Mouse (Mus musculus) CH12F3 (cell line): ENCODE measurements around the gene Lalba.
"Not testable (repeated sequence)": the region's sequence is repeated elsewhere in the genome, so short reads cannot be mapped to it uniquely, and the experiment has no call there.

Source experiments
- in situ Hi-C: fragments of 300-500 bp; cut with MboI; formaldehyde crosslinking; loops from 2 replicates; pipeline ENCODE4 v1.14.3; 2020; ENCODE audit warnings: low sequenced_read_pairs

The Lalba gene

DNA sequence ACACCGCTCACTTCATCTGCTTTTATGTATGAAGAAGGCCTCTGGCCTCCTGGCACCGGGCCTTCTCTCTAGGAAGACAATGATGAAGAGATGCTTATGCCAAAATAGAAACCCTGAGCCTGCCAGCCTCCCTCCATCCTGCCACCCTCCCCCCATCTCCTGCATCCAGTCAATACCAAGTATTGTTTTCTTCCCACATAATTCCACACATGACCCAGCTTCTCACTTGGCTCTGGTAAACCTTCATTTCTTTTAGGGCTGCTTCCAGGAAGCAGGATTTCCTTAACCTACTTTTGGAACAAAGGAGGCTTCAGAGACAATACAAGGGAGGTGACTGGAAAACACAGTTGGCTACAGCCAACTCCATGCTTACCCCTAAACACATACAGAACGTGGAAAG is at the start of gene Lalba:
TSS of gene Lalba (minus strand) at position 21 of the 400 bp plus-strand sequence.
- in situ Hi-C loops, result no loop called here

DNA sequence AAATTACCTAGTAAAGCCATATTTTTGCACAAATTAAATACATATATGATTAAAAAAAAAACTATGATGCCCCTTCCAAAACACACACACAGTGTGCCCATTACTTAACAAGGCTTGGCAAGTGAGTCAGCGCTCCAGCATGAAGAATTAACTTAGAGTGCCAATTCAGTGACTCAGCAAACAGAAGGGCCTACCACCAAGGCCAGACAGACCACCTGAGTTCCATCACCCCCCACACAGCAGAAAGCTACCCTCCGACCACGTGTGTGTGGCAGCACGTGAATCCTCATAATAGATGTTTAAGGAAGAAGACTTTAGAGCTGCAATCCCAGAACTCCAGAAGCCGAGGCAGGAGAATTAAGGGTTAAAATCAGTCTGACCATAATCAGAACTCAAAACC is 49.8 kb upstream of the Lalba start:
- in situ Hi-C loops, result no loop called here

DNA sequence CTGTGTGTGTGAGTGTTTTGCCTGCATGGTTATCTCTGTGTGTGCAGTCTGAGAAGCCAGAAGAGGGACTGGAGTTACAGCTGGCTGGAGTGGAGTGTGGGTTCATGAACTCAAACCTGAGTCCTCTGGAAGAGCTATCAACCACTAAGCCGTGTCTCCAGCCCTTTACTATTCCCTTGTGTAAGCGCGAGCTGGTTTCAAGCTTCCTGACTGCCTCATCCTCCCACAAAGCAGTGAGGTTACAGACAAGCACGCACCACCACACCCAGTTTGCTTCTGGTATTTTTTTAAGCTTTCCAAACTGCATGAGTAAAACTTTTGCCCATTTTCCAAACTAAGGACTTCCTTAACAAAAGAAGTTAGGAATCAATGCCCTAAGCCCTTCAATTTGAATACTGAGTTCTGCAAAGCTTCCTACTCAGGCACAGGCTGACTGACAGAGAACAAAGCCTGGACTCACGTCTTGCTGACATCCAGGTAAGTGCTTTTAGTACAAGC is 45.6 kb upstream of the Lalba start:
- in situ Hi-C loops, result no loop called here

DNA sequence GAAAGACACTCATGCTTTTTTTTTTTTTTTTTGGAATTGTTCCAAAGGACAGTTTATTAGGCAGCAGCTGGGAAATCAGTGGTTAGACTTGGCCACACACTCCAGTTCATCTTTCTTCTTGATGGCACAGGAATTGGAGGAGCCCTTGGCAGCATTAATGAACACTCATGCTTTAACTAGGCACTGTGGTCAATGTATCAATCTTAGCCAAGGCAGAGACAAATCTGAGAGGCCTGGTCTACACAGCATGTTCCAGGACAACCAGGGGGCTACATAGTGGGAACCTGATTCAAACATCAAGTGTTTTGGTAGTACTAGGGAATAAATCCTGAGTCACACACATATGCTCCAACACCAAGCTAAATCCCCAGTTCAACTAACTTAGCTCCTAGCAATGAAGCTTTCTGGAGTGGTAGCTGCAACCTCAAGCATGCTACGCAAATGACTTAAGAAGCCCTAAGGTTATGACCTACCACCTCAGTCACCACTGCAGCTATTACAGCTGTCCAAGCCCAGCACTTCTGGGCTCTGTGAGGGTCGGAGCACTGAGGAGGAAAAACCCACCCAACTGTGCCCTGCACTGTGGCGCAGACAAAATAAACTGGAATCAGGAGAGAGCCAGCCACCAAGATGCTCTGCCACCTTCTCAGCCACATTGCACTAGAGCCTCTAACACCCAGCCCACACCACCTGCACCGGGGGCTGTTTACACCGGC is 44.7 kb upstream of the Lalba start:
- in situ Hi-C loops, result no loop called here

DNA sequence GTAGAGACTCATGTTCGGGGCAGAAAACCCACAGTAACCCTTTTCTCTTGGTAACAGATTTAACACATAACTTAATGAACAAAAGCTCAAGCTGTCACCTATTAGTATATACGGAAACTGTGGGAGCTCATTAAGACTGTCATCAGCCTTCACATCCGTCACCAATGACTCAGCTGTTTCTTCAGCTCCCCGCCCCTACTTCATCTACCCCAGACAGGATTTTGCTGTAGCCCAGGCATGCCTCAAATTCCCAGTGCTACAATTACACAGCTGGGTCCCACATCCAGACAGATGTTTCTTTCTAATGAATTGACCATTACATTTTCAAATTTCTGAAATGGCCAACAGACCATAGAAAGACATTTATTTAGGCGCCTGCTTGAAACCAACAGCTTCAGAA is 43.5 kb upstream of the Lalba start:
- in situ Hi-C loops, result no loop called here

DNA sequence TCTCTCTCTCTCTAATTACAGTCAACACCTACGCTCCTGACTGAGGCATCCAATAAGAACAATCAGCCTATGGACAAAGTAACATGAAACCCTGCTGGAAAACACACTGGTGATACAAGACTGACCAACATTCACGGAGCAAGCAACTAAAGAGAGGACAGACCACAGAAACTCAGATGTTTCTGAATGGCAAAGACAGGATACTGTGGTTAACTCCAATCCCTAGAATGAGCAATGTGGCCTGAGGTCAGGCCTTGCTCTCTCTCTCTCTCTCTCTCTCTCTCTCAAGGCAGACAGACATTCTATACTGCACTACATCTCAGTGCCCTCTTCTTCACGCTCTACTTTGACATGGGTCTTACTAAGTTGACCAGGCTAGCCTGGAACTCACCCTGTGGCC is 38.7 kb upstream of the Lalba start:
- in situ Hi-C loops, result no loop called here

- in situ Hi-C loops, result no loop called here
Observed at GRCm38 (mm10) chr15:98517380-98518355, 35.1 kb upstream of the Lalba start.

DNA sequence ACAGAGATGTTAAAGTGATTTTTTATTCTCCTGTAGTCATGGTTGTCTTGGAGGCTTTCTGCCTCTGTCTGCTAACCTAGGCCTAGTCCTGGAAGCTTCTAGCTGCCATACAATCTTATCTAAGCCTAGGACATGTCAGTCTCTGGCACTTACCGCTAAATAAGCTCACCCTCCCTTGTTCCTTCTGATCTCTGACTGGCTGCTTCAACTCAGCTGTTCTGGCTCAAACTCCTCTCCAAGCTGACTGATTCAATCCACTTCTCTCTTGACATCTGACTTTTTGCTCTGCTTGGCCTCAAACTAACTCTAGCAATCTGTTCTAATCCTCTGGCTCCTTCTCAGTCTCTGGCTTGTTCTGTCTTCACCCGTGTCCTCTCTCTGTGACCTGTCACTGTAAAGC is 32.3 kb upstream of the Lalba start:
- in situ Hi-C loops, result not testable (repeated sequence)

- in situ Hi-C loops, result no loop called here
Observed at GRCm38 (mm10) chr15:98514146-98514545, 31.6 kb upstream of the Lalba start.

DNA sequence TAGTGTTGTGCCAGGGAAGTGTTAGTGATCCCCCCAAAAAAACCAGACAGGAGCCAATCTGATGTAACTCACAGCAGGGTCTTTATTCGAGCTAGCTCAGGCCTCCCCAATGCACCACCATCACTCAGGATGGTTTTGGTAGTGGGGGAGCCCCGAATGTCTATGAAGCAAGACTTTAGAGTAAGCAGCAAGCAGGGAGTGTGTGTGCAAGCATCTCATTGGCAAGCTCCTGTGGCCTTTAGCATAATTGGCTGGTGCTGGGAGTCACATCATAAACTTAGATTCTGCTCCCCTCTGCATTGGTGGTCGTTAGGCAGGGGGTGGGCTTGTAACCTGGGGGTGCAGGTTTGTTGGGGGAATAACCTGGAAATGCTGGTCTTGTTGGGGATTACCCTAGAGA is 31.2 kb upstream of the Lalba start:
- in situ Hi-C loops, result not testable (repeated sequence)

- in situ Hi-C loops, result no loop called here
Observed at GRCm38 (mm10) chr15:98512799-98513321, 30.3 kb upstream of the Lalba start.

- in situ Hi-C loops, result no loop called here
Observed at GRCm38 (mm10) chr15:98512232-98512631, 29.7 kb upstream of the Lalba start.

DNA sequence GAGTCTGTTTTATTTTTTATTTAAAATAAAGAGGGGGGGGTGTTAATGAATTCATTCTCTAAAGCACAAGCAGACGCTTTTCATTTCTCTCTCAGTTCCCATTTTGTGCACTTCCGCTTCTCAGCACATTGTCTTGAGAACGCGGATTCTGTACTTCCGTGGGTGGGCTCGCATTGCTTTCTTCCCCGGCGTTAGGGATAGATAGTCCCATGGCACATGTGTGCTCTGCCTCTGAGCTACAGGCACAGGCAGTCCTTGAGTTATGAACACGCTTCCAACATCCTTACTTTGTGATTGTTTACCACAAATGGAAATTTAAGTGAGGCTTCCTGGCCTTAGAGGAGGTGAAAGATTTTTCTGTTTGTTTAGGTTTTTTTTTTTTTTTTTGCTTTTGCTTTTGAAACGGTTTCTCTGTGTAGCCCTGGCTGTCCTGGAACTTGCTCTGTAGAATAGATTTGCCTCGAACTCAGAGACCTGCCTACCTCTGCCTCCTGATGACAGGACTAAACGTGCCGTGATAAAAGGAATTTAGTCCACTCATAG is 28.9 kb upstream of the Lalba start:
- in situ Hi-C loops, result no loop called here

DNA sequence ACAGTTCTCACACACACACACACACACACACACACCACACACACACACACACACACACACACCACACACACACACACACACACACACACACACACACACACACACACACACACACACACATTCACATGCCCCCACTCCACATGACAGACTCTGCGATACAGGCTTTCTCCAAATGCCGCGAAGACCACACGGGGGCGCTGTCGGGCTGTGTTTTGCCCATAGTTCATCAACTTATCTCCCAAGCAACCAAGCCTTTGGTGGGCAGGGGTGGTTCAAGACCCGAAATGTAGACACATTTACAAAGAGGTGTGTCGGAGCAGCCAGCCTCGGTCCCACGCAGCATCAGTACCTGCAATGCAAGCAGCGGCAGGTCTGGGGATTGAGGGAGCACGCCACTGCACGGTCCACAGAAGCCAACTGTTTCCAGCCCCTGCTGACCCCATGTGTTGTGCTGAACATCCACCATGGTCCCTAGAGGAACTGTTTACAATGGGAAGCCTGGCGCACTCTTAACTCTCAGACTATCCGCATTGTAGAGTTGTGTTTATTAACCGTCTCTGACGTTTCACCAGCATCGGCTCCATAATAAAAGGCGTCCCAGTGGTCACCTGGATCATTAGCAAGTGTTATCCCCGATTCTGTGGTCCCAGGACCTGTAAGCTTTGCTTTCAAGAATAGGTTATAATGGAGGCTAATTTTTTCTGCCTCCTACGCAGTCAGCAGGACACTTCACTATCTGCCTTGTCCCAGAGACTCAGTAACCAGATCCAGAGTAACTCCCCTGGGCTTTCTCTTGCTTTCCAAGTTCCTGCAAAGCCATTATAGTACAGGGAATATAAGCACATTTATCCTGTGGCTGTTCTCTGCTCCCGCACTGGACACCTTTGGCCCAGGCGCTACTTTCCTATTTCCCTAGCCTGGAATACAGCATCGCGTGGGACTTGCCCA is 28.2 kb upstream of the Lalba start:
- in situ Hi-C loops, result no loop called here

- in situ Hi-C loops, result no loop called here
Observed at GRCm38 (mm10) chr15:98509387-98509786, 26.9 kb upstream of the Lalba start.

DNA sequence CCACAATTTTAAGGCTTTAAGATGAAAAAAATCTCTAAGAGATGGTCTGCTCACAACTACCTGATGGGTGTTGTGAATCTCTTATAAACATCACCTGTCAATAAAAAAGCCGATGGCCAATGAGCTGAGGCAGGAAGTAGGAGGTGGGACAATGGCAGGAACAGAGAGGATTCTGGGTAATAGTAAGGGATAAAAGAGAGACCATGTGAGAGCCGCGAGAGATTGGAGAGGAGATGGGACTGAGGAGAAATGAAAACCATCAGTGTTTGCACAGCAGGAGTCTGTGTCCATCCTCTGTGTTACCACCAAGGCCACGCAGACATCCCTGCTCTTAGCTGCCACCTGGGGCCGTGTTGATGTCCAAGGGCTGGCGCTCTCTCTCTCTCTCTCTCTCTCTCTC is 24.8 kb upstream of the Lalba start:
- in situ Hi-C loops, result no loop called here

- in situ Hi-C loops, result no loop called here
Observed at GRCm38 (mm10) chr15:98506253-98506957, 23.9 kb upstream of the Lalba start.

DNA sequence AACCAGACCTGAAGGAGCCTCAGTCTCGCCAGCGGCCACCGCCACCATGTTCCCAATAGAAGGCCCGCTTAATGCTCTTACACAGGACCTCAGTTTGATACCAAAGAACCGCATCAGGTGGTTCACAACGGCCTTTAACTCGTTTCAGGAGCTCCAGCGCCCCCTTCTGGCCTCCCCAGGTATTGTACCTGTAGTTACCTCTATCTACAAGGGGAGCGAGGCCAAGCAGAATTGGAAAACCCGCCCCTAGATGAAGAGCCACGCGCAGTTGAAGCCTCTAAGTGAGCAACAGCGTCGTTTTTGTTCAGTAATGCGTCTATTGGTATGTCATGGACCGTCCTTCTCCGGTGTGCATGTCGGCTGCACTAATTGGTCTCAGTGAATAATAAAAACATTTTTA is 22.0 kb upstream of the Lalba start:
- in situ Hi-C loops, result no loop called here

- in situ Hi-C loops, result no loop called here
Observed at GRCm38 (mm10) chr15:98503317-98503716, 20.8 kb upstream of the Lalba start.

- in situ Hi-C loops, result no loop called here
Observed at GRCm38 (mm10) chr15:98497631-98498030, 15.1 kb upstream of the Lalba start.
